Comparison of ENCODE assay signal across 9 mouse cellular contexts in the genomic region with DNA sequence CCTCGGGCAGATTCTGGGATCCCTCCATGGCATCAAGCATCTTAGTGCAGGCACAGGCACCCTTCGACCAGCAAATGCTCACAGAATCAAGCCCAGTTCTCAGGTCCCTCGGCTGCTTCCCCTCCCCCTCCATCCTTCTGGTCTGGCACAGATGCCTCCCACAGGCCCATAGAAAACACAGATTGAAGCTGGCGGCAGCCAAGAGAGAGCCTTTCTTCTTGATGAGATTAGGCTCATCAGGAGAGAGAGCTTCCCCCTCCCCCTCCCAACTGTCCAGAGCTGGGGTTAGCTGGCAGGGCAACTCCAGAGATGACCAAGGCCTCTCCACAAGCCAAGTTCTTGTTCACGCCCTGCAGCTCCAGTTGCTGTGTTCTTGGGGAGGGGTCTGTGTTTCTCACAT. TPM values are rescaled to one million over a fixed set of nuclear protein-coding genes. Genes with fewer than 3 reads are reported as not detected.
DNase-seq lines count a peak whose midpoint lies in the region; ATAC-seq lines count a peak whose summit lies in the region.
"Had no signal": no experiment of that assay in that cellular context is flagged by ENCODE, and none has a peak within 500 bp of the region (broad histone marks: within the 10 kb centered on the region; RNA-seq: fewer than 3 reads in every experiment).

No protein-coding gene starts in this region.

- no peaks in the 10 kb centered on the region for H3K9me3 ChIP-seq in hindbrain, embryonic 15.5 days

- peak; percentile 6 for DNase-seq in kidney, postnatal 10 days
- no peak for DNase-seq in kidney, adult 9 months
- peak; percentile 59 for DNase-seq in cerebellum, adult 8-10 months
- DNase-seq in retina, adult 2 months (ENCODE audit: low read depth, low spot score): peak; percentile 13
- DNase-seq in lung, postnatal 14 days: no peak
- no peak for DNase-seq in thymus, postnatal 25 days
- DNase-seq: lung, embryonic 14.5 days had no signal

- 29% methylated on average over 5 of the region's 5 CpGs for WGBS in hindbrain, embryonic 15.5 days

- no peak overlapping the region for H3K4me3 ChIP-seq in hindbrain, embryonic 15.5 days

- no peak overlapping the region for H3K4me2 ChIP-seq in hindbrain, embryonic 15.5 days
- H3K4me2 ChIP-seq: lung, embryonic 14.5 days had no signal

- H3K36me3 ChIP-seq in hindbrain, embryonic 15.5 days: peaks cover 11% of the 10 kb centered on the region; the same call in 1 of the 2 replicates

- peak; percentile 68; the same call in 1 of the 2 replicates for ATAC-seq in hindbrain, embryonic 15.5 days (ENCODE audit: low FRiP score, low read depth)
- ATAC-seq in megakaryocyte progenitor cell, adult 5-6 weeks (replicated peaks; ENCODE audit: poor library complexity): no peak

- H3K27ac ChIP-seq in hindbrain, embryonic 15.5 days (replicated peaks): no peak overlapping the region

- H3K4me1 ChIP-seq in hindbrain, embryonic 15.5 days (replicated peaks): peaks cover 5% of the 10 kb centered on the region; the same call in 1 of the 2 replicates

- no peak overlapping the region for H3K9ac ChIP-seq in hindbrain, embryonic 15.5 days
- H3K9ac ChIP-seq: lung, embryonic 14.5 days had no signal

- H3K27me3 ChIP-seq in hindbrain, embryonic 15.5 days: no peaks in the 10 kb centered on the region

RNA-seq across cellular contexts. Expression of gene Coro2a, which starts 32.3 kb away (rescaled TPM):
- polyA plus RNA-seq in hindbrain, embryonic 15.5 days (2015; fragmentation: Nextera tagmentation; extraction: Ambion mirVana): 9.0 and 10.5 TPM in 2 replicates
- 42.3 and 51.4 TPM in 2 replicates for total RNA-seq in megakaryocyte progenitor cell, adult 5-6 weeks (2015)
- 24.4 and 25.7 TPM in 2 replicates for total RNA-seq in megakaryocyte progenitor cell, adult 5-6 weeks (2017)

RNA-seq across cellular contexts. Expression of gene Trim14, which starts 33.7 kb away (rescaled TPM):
- 1.2 and 2.4 TPM in 2 replicates for polyA plus RNA-seq in hindbrain, embryonic 15.5 days (2015; fragmentation: Nextera tagmentation; extraction: Ambion mirVana)
- 11.5 and 11.7 TPM in 2 replicates for total RNA-seq in megakaryocyte progenitor cell, adult 5-6 weeks (2015)
- 16.5 and 25.2 TPM in 2 replicates for total RNA-seq in megakaryocyte progenitor cell, adult 5-6 weeks (2017)

Comparison
In these comparisons a context has a peak if more than half of its experiments do, and no peak if none do; other contexts are left out.
1. DNase-seq: peak in kidney, postnatal 10 days (single experiment), cerebellum, adult 8-10 months (single experiment) and retina, adult 2 months (single experiment); none in kidney, adult 9 months (single experiment), lung, postnatal 14 days (single experiment) and thymus, postnatal 25 days (single experiment).